Mouse (Mus musculus) layer of hippocampus, adult 6 months (tissue): ENCODE measurements around the gene Vmn1r163. TPM values are rescaled to one million over a fixed set of nuclear protein-coding genes. Genes with fewer than 3 reads are reported as not detected.

Source experiments
- long read RNA-seq, 2 experiments: library from polyadenylated mRNA; unstranded; transcript quantifications; one replicate each; pipeline ENCODE4 v2.0.0; 2019 to 2020
- polyA plus RNA-seq: library from polyadenylated mRNA; unstranded; fragments of <200 nt; fragmentation: Nextera tagmentation; gene quantifications from 2 replicates; pipeline ENCODE4 v1.2.3, GENCODE M21; 2021

Vmn1r163 gene
- not detected in 2 replicates for polyA plus RNA-seq
- long read RNA-seq, experiment 1, result 0 reads
- long read RNA-seq, experiment 2, result 0 reads

DNA sequence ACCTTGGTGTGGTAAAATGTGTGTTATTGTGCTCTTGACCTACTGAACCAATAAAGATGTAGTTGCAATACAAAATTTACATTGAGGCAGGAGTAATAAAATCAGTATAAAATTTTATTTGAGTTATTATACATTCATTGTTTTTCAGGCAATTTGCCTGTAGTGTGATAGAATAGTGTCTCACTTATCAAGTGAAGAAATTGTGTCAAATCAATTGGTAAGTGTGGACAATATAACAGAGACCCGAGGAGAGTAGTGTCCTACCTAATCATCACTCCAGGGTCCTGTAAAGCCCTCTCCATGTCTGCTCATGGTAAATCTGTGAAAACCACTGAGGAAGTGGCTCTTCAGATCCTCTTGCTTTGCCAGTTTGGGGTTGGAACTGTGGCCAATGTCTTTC, at the start of gene Vmn1r163:
TSS of gene Vmn1r163 (plus strand) at position 301 of the 400 bp plus-strand sequence.

DNA sequence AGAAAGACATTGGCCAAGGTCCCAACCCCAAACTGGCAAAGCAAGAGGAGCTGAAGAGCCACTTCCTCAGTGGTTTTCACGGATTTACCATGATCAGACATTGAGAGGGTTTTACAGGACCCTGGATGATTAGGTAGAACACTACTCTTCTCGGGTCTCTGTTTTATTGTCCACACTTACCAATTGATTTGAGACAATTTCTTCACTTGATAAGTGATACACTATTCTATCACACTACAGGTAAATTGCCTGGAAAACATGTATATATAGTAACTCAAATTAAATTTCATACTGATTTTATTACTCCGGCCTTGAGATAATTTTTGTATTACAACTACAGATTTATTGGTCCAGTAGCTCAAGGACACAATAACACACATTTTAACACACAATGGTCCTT, 35.5 kb upstream of the Vmn1r163 start, which contains the start of gene Gm4216:
TSS of gene Gm4216 (minus strand) at position 101 of the 400 bp plus-strand sequence.

DNA sequence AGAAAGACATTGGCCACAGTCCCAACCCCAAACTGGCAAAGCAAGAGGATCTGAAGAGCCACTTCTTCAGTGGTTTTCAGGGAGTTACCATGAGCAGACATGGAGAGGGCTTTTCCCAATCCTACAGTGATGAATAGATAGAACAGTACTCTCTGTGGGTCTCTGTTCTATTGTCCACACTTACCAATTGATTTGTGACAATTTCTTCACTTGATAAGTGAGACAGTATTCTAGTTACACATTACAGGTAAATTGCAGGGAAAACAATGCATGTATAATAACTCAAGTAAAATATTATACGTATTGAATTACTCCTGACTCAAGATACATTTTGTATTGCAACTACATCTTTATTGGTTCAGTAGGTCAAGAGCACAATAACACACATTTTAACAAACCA, 12.0 kb downstream of the Vmn1r163 start, which contains the start of gene Gm8720:
TSS of gene Gm8720 (minus strand) at position 101 of the 400 bp plus-strand sequence.

Other genes with a start within 250 kb of the Vmn1r163 start
- not detected in 2 replicates for gene Vmn1r159, start 211.9 kb upstream of the Vmn1r163 start, polyA plus RNA-seq
- not detected in 2 replicates for gene Vmn1r160, start 184.3 kb upstream of the Vmn1r163 start, polyA plus RNA-seq
- gene Gm4214, start 70.9 kb upstream of the Vmn1r163 start, polyA plus RNA-seq, result not detected in 2 replicates
- gene Gm4216, start 35.6 kb upstream of the Vmn1r163 start, polyA plus RNA-seq, result not detected in 2 replicates
- not detected in 2 replicates for gene Gm8720, start 11.9 kb downstream of the Vmn1r163 start, polyA plus RNA-seq
- not detected in 2 replicates for gene Gm10662, start 88.9 kb downstream of the Vmn1r163 start, polyA plus RNA-seq
- not detected in 2 replicates for gene Vmn1r165, start 161.8 kb downstream of the Vmn1r163 start, polyA plus RNA-seq
- gene Vmn1r166, start 196.1 kb downstream of the Vmn1r163 start, polyA plus RNA-seq, result not detected in 2 replicates
- gene Gm6902, start 223.4 kb downstream of the Vmn1r163 start, polyA plus RNA-seq, result not detected in 2 replicates
- gene Nlrp4e, start 245.7 kb downstream of the Vmn1r163 start, polyA plus RNA-seq, result not detected in 2 replicates